Mouse (Mus musculus) megakaryocyte, embryonic 14.5 days (primary cell): ENCODE results near the gene Rfx8.

Experiments used
- FLI1 ChIP-seq: IDR thresholded peaks from 2 replicates; pipeline ENCODE4 v1.6.1; 2012; ENCODE audit warnings: low read length, inconsistent platforms, mixed read lengths
- GATA1 ChIP-seq: IDR thresholded peaks from 3 replicates; pipeline ENCODE4 v1.6.1; 2012; ENCODE audit warnings: mixed read lengths, low read length, inconsistent platforms, borderline replicate concordance

GRCm38 (mm10) chr1:39770436-39770835, 49.6 kb upstream of the Rfx8 start:
- TF ChIP-seq GATA1 (no peak), FLI1 (no peak)
